Mouse (Mus musculus) testis, adult 2 months (tissue): Measurements from ENCODE around the gene Tsc2.
A peak's percentile ranks its signal among the peaks of the same experiment; 100 is the strongest.

Experiments
- CTCF ChIP-seq: fragments of 200-500 bp; IDR thresholded peaks from 2 replicates; pipeline ENCODE4 v1.5.1; 2012; ENCODE audit warnings: low read depth, mild to moderate bottlenecking, inconsistent platforms, low read length, moderate library complexity; ENCODE audit not compliant: control insufficient read depth, insufficient read depth, insufficient replicate concordance
- POLR2A ChIP-seq: fragments of 200-500 bp; IDR thresholded peaks from 2 replicates; pipeline ENCODE4 v1.6.1; 2012; ENCODE audit warnings: low read depth, mild to moderate bottlenecking, inconsistent platforms, low read length, moderate library complexity; ENCODE audit not compliant: control insufficient read depth

- no peak for TF ChIP-seq POLR2A
- TF ChIP-seq CTCF: peak; percentile 99
These were observed 21.7 kb upstream of the Tsc2 start for GRCm38 (mm10) chr17:24653967-24654710.
